Mouse (Mus musculus) forebrain, embryonic 16.5 days (tissue): ENCODE data around the gene Srcin1. TPM values are rescaled to one million over a fixed set of nuclear protein-coding genes. Genes with fewer than 3 reads are reported as not detected.

Experiments used
- ATAC-seq: fragments of 200-750 bp; cut with Nextera tagmentation; 2 replicates; pipeline ENCODE4 v1.8.0; 2017; ENCODE audit warnings: mild to moderate bottlenecking, moderate library complexity
- H3K27ac ChIP-seq: fragments of 300-500 bp; sonication (generic); 2 replicates; pipeline ENCODE4 v1.5.1; 2014; ENCODE audit warnings: low read length, control low read depth
- H3K27me3 ChIP-seq: fragments of 300-500 bp; sonication (generic); replicated peaks from 2 replicates; pipeline ENCODE4 v1.6.1; 2014; ENCODE audit warnings: low read length; ENCODE audit not compliant: control insufficient read depth, insufficient read depth
- H3K36me3 ChIP-seq: fragments of 300-500 bp; sonication (generic); 2 replicates; pipeline ENCODE4 v1.6.1; 2014; ENCODE audit not compliant: control insufficient read depth, insufficient read depth
- H3K4me1 ChIP-seq: fragments of 300-500 bp; sonication (generic); replicated peaks from 2 replicates; pipeline ENCODE4 v1.6.1; 2014; ENCODE audit warnings: low read length; ENCODE audit not compliant: control insufficient read depth, insufficient read depth
- H3K4me2 ChIP-seq: fragments of 300-500 bp; sonication (generic); 2 replicates; pipeline ENCODE4 v1.6.1; 2014; ENCODE audit warnings: mild to moderate bottlenecking, low read length, control low read depth
- H3K4me3 ChIP-seq: fragments of 300-500 bp; sonication (generic); replicated peaks from 2 replicates; pipeline ENCODE4 v1.5.1; 2014; ENCODE audit warnings: mild to moderate bottlenecking, low read length, control low read depth
- H3K9ac ChIP-seq: fragments of 300-500 bp; sonication (generic); replicated peaks from 2 replicates; pipeline ENCODE4 v1.6.1; 2014; ENCODE audit warnings: low read depth, low read length, control low read depth
- H3K9me3 ChIP-seq: fragments of 300-500 bp; sonication (generic); 2 replicates; pipeline ENCODE4 v1.6.1; 2016; ENCODE audit warnings: low read length; ENCODE audit not compliant: control insufficient read depth
- WGBS: fragments of 180-500 bp; shearing (Covaris S2); extraction: QIAGEN DNeasy Blood & Tissue Kit; methylation state at CpG from one replicate; pipeline ENCODE4 v1.1.7; 2014; 5-methylcytosine and 5-hydroxymethylcytosine counted together
- polyA plus RNA-seq: library from polyadenylated mRNA; unstranded; fragments of >200 nt; fragmentation: Nextera tagmentation; extraction: Ambion mirVana; gene quantifications from 2 replicates; pipeline ENCODE4 v1.2.1, GENCODE M21; 2015

The Srcin1 gene
- polyA plus RNA-seq, 1 experiment from 2014 or later, result 9.9 TPM

DNA sequence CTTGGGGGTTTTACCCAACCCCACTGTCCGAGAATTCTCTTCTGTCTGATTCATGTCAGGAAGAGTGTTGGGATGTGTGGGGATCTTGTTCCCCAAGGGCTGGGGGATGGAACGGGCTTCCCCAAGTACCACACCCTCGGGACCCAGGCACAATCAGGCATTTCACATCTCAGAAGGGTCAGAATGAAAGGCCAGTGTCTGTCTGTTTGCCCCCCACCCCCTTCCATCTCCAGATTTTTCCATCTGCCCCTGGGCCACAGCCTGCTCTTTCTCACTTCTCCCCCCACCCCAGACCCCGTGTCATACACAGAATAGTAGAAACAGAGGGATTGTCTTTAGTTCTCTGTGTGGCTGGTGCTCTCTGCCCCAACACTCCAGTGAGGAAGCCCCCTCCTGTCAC is 32.9 kb upstream of the Srcin1 start:
- WGBS, result 71% methylated on average over 4 of the region's 4 CpGs

DNA sequence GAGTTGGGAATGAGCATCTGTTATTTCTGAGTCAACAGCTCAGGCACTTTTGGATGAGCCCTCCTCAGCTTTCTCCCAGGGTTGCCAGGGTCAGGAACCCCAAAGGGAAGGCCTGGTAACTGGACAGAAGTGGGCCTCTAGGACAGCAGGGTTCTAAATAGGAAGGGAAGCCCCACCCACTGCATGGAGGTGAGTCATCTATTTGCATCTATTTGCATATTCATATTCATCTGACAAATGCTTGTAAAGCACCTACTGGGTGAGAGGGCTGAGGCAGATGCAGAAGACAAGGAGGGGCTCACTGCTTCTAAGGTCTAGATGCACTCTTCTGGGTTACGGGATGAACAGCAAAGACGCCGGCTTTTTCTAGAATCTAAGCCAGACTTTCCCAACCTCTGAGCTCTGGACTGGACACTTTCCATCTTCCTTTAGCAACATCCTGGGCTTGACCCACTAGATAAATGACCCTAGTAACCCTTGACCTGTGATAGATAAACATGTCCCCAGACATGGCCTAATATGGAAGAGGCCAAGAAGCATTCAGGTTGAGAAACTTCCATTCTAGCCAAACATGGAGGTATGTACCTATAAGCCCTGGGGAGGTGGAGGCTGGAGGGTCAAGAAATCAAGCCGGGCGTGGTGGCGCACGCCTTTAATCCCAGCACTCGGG is 31.2 kb upstream of the Srcin1 start:
- Histone ChIP-seq H3K4me3 (no peak overlapping the region), H3K27me3 (no peaks in the 10 kb centered on the region), H3K36me3 (no peaks in the 10 kb centered on the region), H3K4me2 (no peak overlapping the region), H3K9me3 (no peaks in the 10 kb centered on the region), H3K9ac (no peak overlapping the region), H3K27ac (no peak overlapping the region), H3K4me1 (peaks cover 16% of the 10 kb centered on the region)
- WGBS, result 97% methylated on average over 8 of the region's 8 CpGs
- no peak for ATAC-seq

More for the DNA sequence above, 32.9 kb upstream of the Srcin1 start:
- no peak for ATAC-seq
- no peaks in the 10 kb centered on the region for H3K9me3 ChIP-seq
- H3K27ac ChIP-seq, result no peak overlapping the region
- peaks cover 16% of the 10 kb centered on the region for H3K4me1 ChIP-seq
- no peak overlapping the region for H3K4me3 ChIP-seq
- H3K27me3 ChIP-seq, result no peaks in the 10 kb centered on the region
- no peaks in the 10 kb centered on the region for H3K36me3 ChIP-seq
- H3K4me2 ChIP-seq, result no peak overlapping the region
- H3K9ac ChIP-seq, result no peak overlapping the region

DNA sequence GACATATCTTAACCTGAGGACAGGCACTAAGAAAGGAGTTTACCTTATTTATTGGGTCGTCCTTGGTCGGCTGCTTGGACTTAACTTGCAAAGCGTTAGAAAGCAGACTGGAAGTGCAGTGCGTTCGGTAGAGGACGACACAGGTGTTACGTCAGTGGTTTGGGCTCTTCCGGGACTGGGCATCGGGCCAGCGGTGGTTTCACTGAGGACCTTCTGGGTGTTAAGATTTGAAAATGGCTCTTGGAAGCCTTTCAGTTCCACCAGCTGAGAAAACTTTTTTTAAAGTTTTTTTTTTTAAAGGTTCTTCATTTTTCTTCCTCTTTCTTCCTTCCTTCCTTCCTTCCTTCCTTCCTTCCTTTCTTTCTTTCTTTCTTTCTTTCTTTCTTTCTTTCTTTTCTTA is 27.9 kb upstream of the Srcin1 start:
- no peaks in the 10 kb centered on the region for H3K27me3 ChIP-seq
- ATAC-seq, result no peak
- WGBS, result 76% methylated on average over 10 of the region's 10 CpGs

DNA sequence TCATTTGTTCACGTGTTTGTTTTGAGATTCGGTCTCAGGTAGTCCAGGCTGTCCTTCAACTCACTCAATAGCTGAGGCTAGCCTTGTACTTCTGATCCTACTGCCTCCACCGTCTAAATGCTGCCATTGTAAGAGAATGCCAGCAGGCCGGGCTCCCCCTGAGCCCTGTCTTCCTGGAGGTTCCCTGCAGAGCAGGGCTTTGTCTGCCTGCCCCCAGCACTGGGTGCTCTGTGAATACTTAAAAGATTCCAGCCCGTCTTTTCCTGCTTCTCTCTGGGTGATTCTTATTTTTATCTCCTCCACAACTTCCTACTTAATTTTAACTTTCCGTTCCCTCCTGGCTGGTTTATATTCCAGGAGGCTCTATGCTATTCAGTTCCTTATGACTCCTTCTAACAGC is 26.2 kb upstream of the Srcin1 start:
- H3K9me3 ChIP-seq, result no peaks in the 10 kb centered on the region
- H3K9ac ChIP-seq, result no peak overlapping the region
- no peak overlapping the region for H3K27ac ChIP-seq
- no peaks in the 10 kb centered on the region for H3K36me3 ChIP-seq
- H3K27me3 ChIP-seq, result no peaks in the 10 kb centered on the region
- H3K4me1 ChIP-seq, result peaks cover 9% of the 10 kb centered on the region; the same call in 1 of the 2 replicates
- H3K4me2 ChIP-seq, result no peak overlapping the region
- no peak for ATAC-seq
- 24% methylated on average over 6 of the region's 6 CpGs for WGBS
- no peak overlapping the region for H3K4me3 ChIP-seq

More for the DNA sequence above, 27.9 kb upstream of the Srcin1 start:
- Histone ChIP-seq H3K4me3 (no peak overlapping the region), H3K9ac (no peak overlapping the region), H3K9me3 (no peaks in the 10 kb centered on the region), H3K4me2 (no peak overlapping the region), H3K4me1 (peaks cover 9% of the 10 kb centered on the region; the same call in 1 of the 2 replicates), H3K36me3 (no peaks in the 10 kb centered on the region), H3K27ac (no peak overlapping the region)

DNA sequence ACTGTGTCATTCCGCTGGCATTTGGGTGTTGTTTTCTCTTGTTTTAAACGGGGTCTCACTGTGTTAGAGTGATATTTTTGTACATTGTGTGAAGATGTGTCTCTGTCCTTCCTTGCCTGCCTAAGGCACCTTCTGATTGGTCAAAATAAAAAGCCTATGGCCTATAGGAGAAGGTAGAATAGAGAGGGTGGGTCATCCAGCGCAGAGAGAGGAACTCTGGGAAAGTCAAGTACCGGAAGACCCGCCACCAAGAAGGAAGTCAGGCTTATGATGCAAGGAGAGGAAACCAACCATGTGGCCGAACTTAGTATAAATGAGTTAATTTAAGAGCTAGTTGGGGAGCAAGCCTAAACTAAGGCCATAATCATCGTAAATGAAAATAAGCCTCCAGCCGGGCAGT is 23.1 kb upstream of the Srcin1 start:
- H3K4me1 ChIP-seq, result no peaks in the 10 kb centered on the region
- no peak overlapping the region for H3K27ac ChIP-seq
- H3K9me3 ChIP-seq, result no peaks in the 10 kb centered on the region
- H3K9ac ChIP-seq, result no peak overlapping the region
- no peak for ATAC-seq
- H3K36me3 ChIP-seq, result no peaks in the 10 kb centered on the region
- no peak overlapping the region for H3K4me2 ChIP-seq
- H3K4me3 ChIP-seq, result no peak overlapping the region
- WGBS, result 93% methylated on average over 8 of the region's 8 CpGs
- H3K27me3 ChIP-seq, result no peaks in the 10 kb centered on the region

DNA sequence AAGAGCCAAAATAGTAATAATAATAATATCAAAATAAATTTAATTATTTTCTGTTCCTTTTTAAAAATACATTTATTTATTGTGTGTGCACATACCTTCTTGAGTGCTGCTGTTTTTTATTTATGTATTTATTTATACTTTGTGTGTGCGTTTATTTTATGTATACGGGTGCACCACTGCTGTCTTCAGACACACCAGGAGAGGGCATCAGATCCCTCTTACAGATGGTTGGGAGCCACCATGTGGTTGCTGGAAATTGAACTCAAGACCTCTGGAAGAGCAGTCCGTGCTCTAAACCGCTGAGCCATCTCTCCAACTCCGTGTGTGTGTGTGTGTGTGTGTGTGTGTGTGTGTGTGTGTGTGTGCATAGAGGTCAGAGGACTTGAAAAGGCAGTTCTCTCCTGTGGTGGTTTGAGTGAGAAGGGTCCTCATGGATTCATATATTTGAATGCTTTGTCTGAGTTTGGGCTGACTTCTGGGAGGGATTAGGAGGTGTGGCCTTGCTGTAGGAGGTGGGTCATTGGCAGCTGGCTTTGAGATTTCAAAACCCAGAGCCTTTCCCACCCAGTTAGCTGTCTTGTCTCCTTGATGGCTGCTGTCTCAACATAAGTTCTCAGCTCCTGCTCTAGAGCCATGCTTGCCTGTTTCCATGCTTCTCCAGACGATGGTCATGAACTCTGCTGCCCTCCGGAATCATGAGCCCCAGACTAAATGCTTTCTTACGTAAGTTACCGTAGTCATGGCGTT is 22.1 kb upstream of the Srcin1 start:
- H3K4me3 ChIP-seq, result no peak overlapping the region
- H3K9me3 ChIP-seq, result no peaks in the 10 kb centered on the region
- H3K9ac ChIP-seq, result no peak overlapping the region
- no peaks in the 10 kb centered on the region for H3K36me3 ChIP-seq
- no peaks in the 10 kb centered on the region for H3K27me3 ChIP-seq
- H3K27ac ChIP-seq, result no peak overlapping the region
- 82% methylated on average over 10 of the region's 10 CpGs for WGBS
- H3K4me2 ChIP-seq, result no peak overlapping the region
- ATAC-seq, result no peak
- no peaks in the 10 kb centered on the region for H3K4me1 ChIP-seq

DNA sequence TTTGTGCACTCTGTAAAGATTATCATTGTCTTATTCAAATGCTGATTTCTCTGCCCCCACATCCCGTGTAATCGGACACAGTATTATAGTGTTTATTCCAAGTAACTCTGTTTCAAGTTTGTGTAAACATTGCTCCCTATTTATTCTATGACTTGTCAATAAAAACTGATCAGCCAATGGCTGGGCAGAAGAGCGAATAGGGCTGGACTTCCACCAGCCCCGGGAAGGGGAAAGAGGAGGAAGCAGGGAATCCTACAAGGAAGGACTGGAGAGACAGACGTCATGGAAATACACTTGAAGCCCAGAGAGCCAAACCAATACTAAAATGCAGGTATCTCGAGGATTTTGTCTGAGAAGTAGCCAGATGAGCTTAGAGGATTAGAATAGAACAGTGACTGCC is 18.1 kb upstream of the Srcin1 start:
- no peaks in the 10 kb centered on the region for H3K36me3 ChIP-seq
- H3K9ac ChIP-seq, result no peak overlapping the region
- H3K9me3 ChIP-seq, result no peaks in the 10 kb centered on the region
- no peak overlapping the region for H3K27ac ChIP-seq
- H3K4me2 ChIP-seq, result no peak overlapping the region
- peaks cover 8% of the 10 kb centered on the region; the same call in 1 of the 2 replicates for H3K4me1 ChIP-seq
- WGBS, result 60% methylated on average over 6 of the region's 6 CpGs
- H3K27me3 ChIP-seq, result no peaks in the 10 kb centered on the region
- H3K4me3 ChIP-seq, result no peak overlapping the region
- ATAC-seq, result no peak

DNA sequence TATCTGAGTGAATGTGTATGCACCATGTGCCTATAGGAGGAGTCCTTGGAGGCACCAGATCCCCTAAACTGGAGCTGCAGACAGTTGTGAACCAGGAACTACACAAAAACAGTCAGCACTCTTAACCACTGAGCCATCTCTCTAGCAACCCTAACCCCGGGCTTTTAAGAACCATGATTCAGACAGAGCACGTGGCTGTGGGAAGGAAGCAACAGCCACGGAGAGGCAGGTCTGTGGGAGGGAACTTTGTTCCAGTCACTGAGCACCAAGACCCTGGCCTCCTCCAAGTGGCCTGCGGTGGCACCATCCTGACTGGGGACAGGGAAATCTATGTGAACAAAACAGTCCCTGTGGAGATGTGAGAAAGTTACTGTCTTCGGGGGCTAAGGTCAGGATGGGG is 15.9 kb upstream of the Srcin1 start:
- peaks cover 9% of the 10 kb centered on the region; the same call in 1 of the 2 replicates for H3K4me1 ChIP-seq
- no peak overlapping the region for H3K4me3 ChIP-seq
- no peak overlapping the region for H3K27ac ChIP-seq
- no peaks in the 10 kb centered on the region for H3K9me3 ChIP-seq
- no peak overlapping the region for H3K9ac ChIP-seq
- no peak overlapping the region for H3K4me2 ChIP-seq
- WGBS, result 34% methylated on average over 5 of the region's 5 CpGs
- no peaks in the 10 kb centered on the region for H3K27me3 ChIP-seq
- no peaks in the 10 kb centered on the region for H3K36me3 ChIP-seq
- ATAC-seq, result no peak

DNA sequence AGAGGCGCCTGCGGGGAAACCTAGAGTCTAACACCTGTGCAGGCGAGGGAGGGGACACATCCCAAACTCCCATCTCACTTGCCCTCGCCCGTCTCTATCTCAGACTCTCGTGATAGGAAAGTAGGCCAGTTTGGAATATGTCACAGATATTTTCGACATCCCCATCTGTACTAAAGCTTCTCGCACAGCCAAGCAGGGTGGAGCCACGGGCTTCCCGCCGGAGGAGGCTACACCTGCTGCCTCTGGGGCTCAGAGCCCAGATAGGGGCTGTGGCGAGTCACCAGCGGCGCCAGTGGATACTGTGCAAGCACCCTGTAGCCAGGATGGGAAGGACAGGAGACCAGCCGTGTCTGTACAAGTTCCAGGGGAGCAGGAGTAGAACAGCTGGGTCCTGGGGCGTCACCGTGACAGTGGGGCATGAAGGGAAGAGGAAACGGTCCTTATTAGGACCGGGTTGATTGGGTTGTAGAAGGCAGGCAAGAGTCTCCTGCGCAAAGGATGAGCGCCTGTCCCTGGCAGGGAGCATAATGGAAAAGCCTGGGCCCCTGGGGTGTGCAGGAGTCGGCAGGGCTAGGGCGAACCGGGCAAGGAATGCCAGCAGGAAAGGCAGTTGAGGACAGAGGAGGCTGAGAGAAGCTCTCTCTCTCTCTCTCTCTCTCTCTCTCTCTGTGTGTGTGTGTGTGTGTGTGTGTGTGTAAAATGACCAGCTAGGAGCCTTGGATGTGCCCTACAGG is 14.4 kb upstream of the Srcin1 start:
- no peak for ATAC-seq
- H3K27ac ChIP-seq, result no peak overlapping the region
- H3K27me3 ChIP-seq, result no peaks in the 10 kb centered on the region
- H3K4me2 ChIP-seq, result no peak overlapping the region
- H3K36me3 ChIP-seq, result no peaks in the 10 kb centered on the region
- H3K4me3 ChIP-seq, result no peak overlapping the region
- H3K4me1 ChIP-seq, result peaks cover 9% of the 10 kb centered on the region; the same call in 1 of the 2 replicates
- 33% methylated on average over 24 of the region's 24 CpGs for WGBS
- H3K9me3 ChIP-seq, result no peaks in the 10 kb centered on the region
- H3K9ac ChIP-seq, result no peak overlapping the region; the same call in 1 of the 2 replicates
